Mouse (Mus musculus): ENCODE data around the gene Socs2. TPM values are rescaled to one million over a fixed set of nuclear protein-coding genes. Genes with fewer than 3 reads are reported as not detected.

Gene Socs2
- polyA plus RNA-seq, 2 experiments, result 1.5 to 5.4 TPM

GRCm38 (mm10) chr10:95415533-95416360 is 1.2 kb downstream of the Socs2 start:
- peak in 1 of 3 experiments; percentile 10 for DNase-seq (ENCODE audit: low read depth in 3 of 3, low spot score in 3 of 3)
- Histone ChIP-seq H3K4me2 (ENCODE audit: low read depth) (peak overlapping the region; percentile 75), H3K4me3 (ENCODE audit: insufficient read depth in 1 of 2, low read depth in 2 of 2, low read length in 2 of 2) (peak overlapping the region; percentile 48 to 65), H3K27me3 (ENCODE audit: control insufficient read depth, insufficient read depth, low read length) (peaks cover 34% of the 10 kb centered on the region), H3K9me3 (ENCODE audit: control insufficient read depth, low read length) (no peaks in the 10 kb centered on the region), H3K4me1 (replicated peaks; ENCODE audit: control insufficient read depth in 2 of 2, insufficient read depth in 2 of 2, low read length in 1 of 2) (peaks cover 0 to 4% of the 10 kb centered on the region in 2 experiments; a peak in 2 of 4 replicates), H3K9ac (replicated peaks) (peak overlapping the region; percentile 63), H3K27ac (no peak overlapping the region), H3K36me3 (replicated peaks; ENCODE audit: control insufficient read depth, insufficient read depth, low read depth) (no peaks in the 10 kb centered on the region)
- peak; percentile 20; the same call in 1 of the 2 replicates for ATAC-seq (ENCODE audit: insufficient read depth)
- WGBS (ENCODE audit: insufficient replicate concordance), result 0% methylated on average over 60 of the region's 65 CpGs
- TF ChIP-seq CTCF (IDR thresholded peaks at IDR 0.05; ENCODE audit: low read depth) (no peak), EP300 (IDR thresholded peaks at IDR 0.05; ENCODE audit: low read depth) (no peak)

DNA sequence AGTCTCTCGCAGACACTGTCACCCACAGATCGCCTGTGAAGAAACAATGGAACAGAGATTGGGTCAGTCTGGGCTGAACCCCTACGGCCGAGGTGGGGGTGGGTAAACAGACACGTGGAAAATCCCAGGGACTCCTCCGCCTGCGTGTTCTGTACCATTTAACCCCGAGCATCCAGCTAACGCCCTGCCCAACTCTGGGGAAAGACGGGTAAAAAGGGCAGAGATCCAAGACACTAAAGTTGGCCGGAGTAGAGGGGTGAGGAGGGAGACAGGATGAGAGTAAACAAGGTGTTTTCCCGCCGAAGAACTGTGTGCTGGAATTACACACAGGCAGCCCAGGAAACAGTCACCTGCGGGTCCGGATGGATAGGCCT is 1.8 kb downstream of the Socs2 start:
- H3K4me1 ChIP-seq (replicated peaks; ENCODE audit: control insufficient read depth in 2 of 2, insufficient read depth in 2 of 2, low read length in 1 of 2), result peaks cover 0 to 4% of the 10 kb centered on the region in 2 experiments; a peak in 2 of 4 replicates
- peak overlapping the region; percentile 75 for H3K4me2 ChIP-seq (ENCODE audit: low read depth)
- ATAC-seq (ENCODE audit: insufficient read depth), result no peak
- peak overlapping the region; percentile 48 to 65 for H3K4me3 ChIP-seq (ENCODE audit: insufficient read depth in 1 of 2, low read depth in 2 of 2, low read length in 2 of 2)
- H3K27ac ChIP-seq, result no peak overlapping the region
- H3K9me3 ChIP-seq (ENCODE audit: control insufficient read depth, low read length), result no peaks in the 10 kb centered on the region
- no peak for TF ChIP-seq CTCF (IDR thresholded peaks at IDR 0.05; ENCODE audit: low read depth)
- no peak for TF ChIP-seq EP300 (IDR thresholded peaks at IDR 0.05; ENCODE audit: low read depth)
- peaks cover 34% of the 10 kb centered on the region for H3K27me3 ChIP-seq (ENCODE audit: control insufficient read depth, insufficient read depth, low read length)
- H3K9ac ChIP-seq (replicated peaks), result no peak overlapping the region
- 2% methylated on average over 15 of the region's 15 CpGs for WGBS (ENCODE audit: insufficient replicate concordance)
- no peaks in the 10 kb centered on the region for H3K36me3 ChIP-seq (replicated peaks; ENCODE audit: control insufficient read depth, insufficient read depth, low read depth)
- no peak for DNase-seq (ENCODE audit: low read depth in 3 of 3, low spot score in 3 of 3)

- Histone ChIP-seq H3K4me3 (ENCODE audit: insufficient read depth in 1 of 2, low read depth in 2 of 2, low read length in 2 of 2) (peak overlapping the region; percentile 48 to 65), H3K4me2 (ENCODE audit: low read depth) (peak overlapping the region; percentile 75), H3K27ac (no peak overlapping the region), H3K4me1 (replicated peaks; ENCODE audit: control insufficient read depth in 2 of 2, insufficient read depth in 2 of 2, low read length in 1 of 2) (peaks cover 0 to 4% of the 10 kb centered on the region in 2 experiments; a peak in 2 of 4 replicates), H3K27me3 (ENCODE audit: control insufficient read depth, insufficient read depth, low read length) (peaks cover 34% of the 10 kb centered on the region), H3K36me3 (replicated peaks; ENCODE audit: control insufficient read depth, insufficient read depth, low read depth) (no peaks in the 10 kb centered on the region), H3K9ac (replicated peaks) (no peak overlapping the region), H3K9me3 (ENCODE audit: control insufficient read depth, low read length) (no peaks in the 10 kb centered on the region)
- no peak for DNase-seq (ENCODE audit: low read depth in 3 of 3, low spot score in 3 of 3)
- no peak for ATAC-seq (ENCODE audit: insufficient read depth)
- no peak for TF ChIP-seq EP300 (IDR thresholded peaks at IDR 0.05; ENCODE audit: low read depth)
- no peak for TF ChIP-seq CTCF (IDR thresholded peaks at IDR 0.05; ENCODE audit: low read depth)
- 2% methylated on average over 63 of the region's 65 CpGs for WGBS (ENCODE audit: insufficient replicate concordance)
These were observed 2.4 kb downstream of the Socs2 start for GRCm38 (mm10) chr10:95414316-95415158.

GRCm38 (mm10) chr10:95411139-95411538 is 5.8 kb downstream of the Socs2 start:
- 70% methylated on average over 9 of the region's 9 CpGs for WGBS (ENCODE audit: insufficient replicate concordance)
- Histone ChIP-seq H3K27ac (no peak overlapping the region), H3K4me3 (ENCODE audit: insufficient read depth in 1 of 2, low read depth in 2 of 2, low read length in 2 of 2) (no peak overlapping the region), H3K9ac (replicated peaks) (no peak overlapping the region), H3K27me3 (ENCODE audit: control insufficient read depth, insufficient read depth, low read length) (peaks cover 30% of the 10 kb centered on the region), H3K9me3 (ENCODE audit: control insufficient read depth, low read length) (no peaks in the 10 kb centered on the region), H3K4me2 (ENCODE audit: low read depth) (no peak overlapping the region), H3K4me1 (replicated peaks; ENCODE audit: control insufficient read depth in 2 of 2, insufficient read depth in 2 of 2, low read length in 1 of 2) (peaks cover 0 to 4% of the 10 kb centered on the region in 2 experiments; a peak in 2 of 4 replicates), H3K36me3 (replicated peaks; ENCODE audit: control insufficient read depth, insufficient read depth, low read depth) (no peaks in the 10 kb centered on the region)
- no peak for ATAC-seq (ENCODE audit: insufficient read depth)
- TF ChIP-seq EP300 (IDR thresholded peaks at IDR 0.05; ENCODE audit: low read depth) (no peak), CTCF (IDR thresholded peaks at IDR 0.05; ENCODE audit: low read depth) (no peak)
- no peak for DNase-seq (ENCODE audit: low read depth in 3 of 3, low spot score in 3 of 3)

DNA sequence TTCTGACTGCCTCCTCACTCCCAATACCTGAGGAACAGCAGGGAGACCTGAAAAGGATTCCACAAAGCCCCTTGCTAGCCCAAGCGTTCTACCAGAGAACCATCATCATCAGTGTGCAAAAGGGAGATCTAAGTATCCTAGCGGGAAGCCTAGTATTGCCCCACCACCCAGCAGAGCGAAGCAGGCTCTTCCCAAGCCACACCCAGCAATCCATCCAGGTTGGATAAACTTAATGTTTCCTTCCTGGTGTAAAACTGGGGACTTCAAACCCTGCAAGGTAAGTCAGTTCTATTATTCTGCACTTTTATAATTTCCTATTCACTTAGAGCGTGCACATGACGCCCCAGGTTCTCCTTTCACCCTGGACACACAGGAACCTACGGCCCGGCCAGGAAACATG is 6.3 kb downstream of the Socs2 start:
- Histone ChIP-seq H3K27ac (no peak overlapping the region), H3K4me3 (ENCODE audit: insufficient read depth in 1 of 2, low read depth in 2 of 2, low read length in 2 of 2) (no peak overlapping the region), H3K9me3 (ENCODE audit: control insufficient read depth, low read length) (no peaks in the 10 kb centered on the region), H3K4me1 (replicated peaks; ENCODE audit: control insufficient read depth in 2 of 2, insufficient read depth in 2 of 2, low read length in 1 of 2) (peaks cover 0 to 4% of the 10 kb centered on the region in 2 experiments; a peak in 2 of 4 replicates), H3K9ac (replicated peaks) (no peak overlapping the region), H3K27me3 (ENCODE audit: control insufficient read depth, insufficient read depth, low read length) (peaks cover 25% of the 10 kb centered on the region), H3K36me3 (replicated peaks; ENCODE audit: control insufficient read depth, insufficient read depth, low read depth) (no peaks in the 10 kb centered on the region), H3K4me2 (ENCODE audit: low read depth) (no peak overlapping the region)
- 80% methylated on average over 7 of the region's 7 CpGs for WGBS (ENCODE audit: insufficient replicate concordance)
- TF ChIP-seq EP300 (IDR thresholded peaks at IDR 0.05; ENCODE audit: low read depth) (no peak), CTCF (IDR thresholded peaks at IDR 0.05; ENCODE audit: low read depth) (no peak)
- ATAC-seq (ENCODE audit: insufficient read depth) (no peak), DNase-seq (ENCODE audit: low read depth in 3 of 3, low spot score in 3 of 3) (no peak)

All from liver, embryonic 14.5 days (tissue).